Mouse (Mus musculus) inflammation-experienced regulatory T-cells, adult 6 months (primary cell): ENCODE measurements around the gene Zfp952. TPM values are rescaled to one million over a fixed set of nuclear protein-coding genes. Genes with fewer than 3 reads are reported as not detected.

Experiments used
- polyA plus RNA-seq, 3 experiments: library from polyadenylated mRNA; unstranded; fragments of 100-300 nt; shearing (Covaris generic); gene quantifications; one replicate each; pipeline ENCODE4 v1.2.1; 2017

Gene Zfp952
- polyA plus RNA-seq, 3 experiments from 2014 or later = 14.5 to 20.2 (median 17.4) TPM

Other genes with a start within 250 kb of the Zfp952 start
- gene Zfp871, start 204.8 kb upstream of the Zfp952 start, polyA plus RNA-seq = 10 to 100 TPM; 36.0 to 59.7 (median 40.2) TPM
- under 1 TPM in 2 of 3 experiments, not detected in 1; 0.52 to 0.62 TPM for gene Zfp811, start 183.2 kb upstream of the Zfp952 start, polyA plus RNA-seq
- gene Zfp799, start 162.9 kb upstream of the Zfp952 start, polyA plus RNA-seq = 1 to 10 TPM; 5.2 to 8.0 (median 7.6) TPM
- 10 to 100 TPM in 2 of 3 experiments, 1 to 10 TPM in 1; 9.1 to 12.9 (median 10.7) TPM for gene Zfp870, start 101.5 kb upstream of the Zfp952 start, polyA plus RNA-seq
- not detected for gene Cyp4f14, start 75.8 kb upstream of the Zfp952 start, polyA plus RNA-seq
- 10 to 100 TPM; 14.5 to 83.3 (median 55.8) TPM for gene Cyp4f13, start 45.7 kb upstream of the Zfp952 start, polyA plus RNA-seq
- gene Zfp472, start 27.3 kb upstream of the Zfp952 start, polyA plus RNA-seq = 10 to 100 TPM; 23.9 to 28.3 (median 25.7) TPM
- 10 to 100 TPM in 1 of 3 experiments, 1 to 10 TPM in 2; 8.7 to 11.9 (median 8.9) TPM for gene Zfp763, start 40.3 kb downstream of the Zfp952 start, polyA plus RNA-seq
- not detected for gene 4921501E09Rik, start 74.9 kb downstream of the Zfp952 start, polyA plus RNA-seq
- gene Zfp563, start 96.2 kb downstream of the Zfp952 start, polyA plus RNA-seq = 1 to 10 TPM; 6.0 to 7.3 (median 6.3) TPM
- not detected for gene Morc2b, start 146.6 kb downstream of the Zfp952 start, polyA plus RNA-seq
- not detected for gene Olfr55, start 175.3 kb downstream of the Zfp952 start, polyA plus RNA-seq
- not detected for gene Olfr239, start 198.2 kb downstream of the Zfp952 start, polyA plus RNA-seq
- not detected for gene Olfr1564, start 228.6 kb downstream of the Zfp952 start, polyA plus RNA-seq